Mouse (Mus musculus): ENCODE data around the gene Adap1.

- TF ChIP-seq CTCF (IDR thresholded peaks at IDR 0.05; ENCODE audit: control insufficient read depth, insufficient read depth, insufficient replicate concordance, low read depth, low read length) (no peak), POLR2A (IDR thresholded peaks at IDR 0.05; ENCODE audit: control insufficient read depth, low read depth, low read length) (no peak)
Measured at GRCm38 (mm10) chr5:139247767-139248166, 77.7 kb downstream of the Adap1 start.
